Mouse (Mus musculus): ENCODE data around the gene Sdc1.

Sdc1 gene

DNA sequence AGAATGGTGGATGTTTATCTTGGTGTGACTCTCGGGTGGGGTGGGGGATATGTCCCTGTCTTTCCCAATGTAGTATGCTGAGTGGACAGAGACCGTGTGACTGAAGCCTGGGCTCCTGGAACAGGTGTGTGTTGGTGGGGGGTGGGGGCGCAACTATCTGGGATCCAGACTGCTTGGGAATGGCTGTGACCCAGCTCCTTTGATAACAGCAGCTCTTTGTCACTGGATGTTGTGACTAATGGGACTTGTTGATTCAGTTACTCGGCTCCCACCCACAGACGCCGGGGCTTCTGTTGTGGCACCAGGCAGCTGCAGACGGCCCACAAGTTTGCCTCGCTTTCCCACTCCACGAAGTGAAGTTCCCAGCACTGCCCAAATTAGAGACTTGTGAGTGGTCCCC lies 13.1 kb downstream of the Sdc1 start:
- DNase-seq: no peak

- DNase-seq: no peak
These were observed 15.4 kb downstream of the Sdc1 start for GRCm38 (mm10) chr12:8786476-8786875.

DNA sequence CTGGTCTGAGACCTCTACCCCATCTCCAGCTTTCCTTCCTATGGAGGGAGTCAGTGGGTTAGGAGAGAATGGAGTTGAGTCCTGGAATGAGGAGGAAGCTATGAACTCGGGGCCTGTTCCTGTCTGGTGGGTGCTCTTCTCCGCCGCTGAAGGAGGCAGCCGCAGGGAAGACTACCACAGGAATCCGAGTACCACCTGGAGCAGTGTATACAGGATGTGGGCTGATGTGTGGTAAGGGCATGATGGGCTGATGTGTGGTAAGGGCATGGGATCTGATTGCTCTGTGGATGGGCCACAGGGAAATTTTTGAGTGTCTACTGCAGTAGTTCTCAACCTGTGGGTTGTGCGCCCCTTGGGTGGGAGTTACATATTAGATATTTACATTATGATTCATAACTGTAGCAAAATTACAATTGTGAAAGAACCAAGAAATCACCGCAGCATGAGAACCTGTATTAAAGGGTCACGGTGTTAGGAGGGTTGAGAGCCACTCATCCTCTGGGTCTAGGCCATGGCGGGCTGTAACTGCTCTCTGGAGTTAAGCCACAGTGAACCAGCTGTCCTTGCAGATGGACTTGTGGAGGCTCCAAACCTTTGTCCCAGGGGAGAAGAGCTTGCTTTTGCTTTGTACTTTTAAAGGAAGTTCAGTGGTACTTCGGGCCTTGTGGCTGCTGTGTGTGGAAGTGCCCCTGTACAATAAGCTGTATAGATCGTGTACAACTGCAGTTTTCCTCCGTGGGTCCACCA lies 16.0 kb downstream of the Sdc1 start:
- no peak for DNase-seq

- no peak for DNase-seq
These were observed 17.3 kb downstream of the Sdc1 start for GRCm38 (mm10) chr12:8788469-8788868.

DNA sequence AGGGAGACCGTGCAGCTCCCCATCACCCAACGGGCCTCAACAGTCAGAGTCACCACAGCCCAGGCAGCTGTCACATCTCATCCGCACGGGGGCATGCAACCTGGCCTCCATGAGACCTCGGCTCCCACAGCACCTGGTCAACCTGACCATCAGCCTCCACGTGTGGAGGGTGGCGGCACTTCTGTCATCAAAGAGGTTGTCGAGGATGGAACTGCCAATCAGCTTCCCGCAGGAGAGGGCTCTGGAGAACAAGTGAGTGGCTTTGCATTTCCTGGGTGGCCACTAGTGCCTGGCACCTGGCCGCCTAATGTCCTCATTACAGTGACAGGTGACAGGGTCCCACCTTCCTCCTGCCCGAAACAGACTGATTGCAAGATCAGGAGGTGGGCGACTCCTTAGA lies 19.5 kb downstream of the Sdc1 start:
- DNase-seq: no peak

- DNase-seq: no peak
These were observed 22.4 kb downstream of the Sdc1 start for GRCm38 (mm10) chr12:8793410-8794051.

- DNase-seq: no peak
These were observed 26.8 kb downstream of the Sdc1 start for GRCm38 (mm10) chr12:8797936-8798335.

DNA sequence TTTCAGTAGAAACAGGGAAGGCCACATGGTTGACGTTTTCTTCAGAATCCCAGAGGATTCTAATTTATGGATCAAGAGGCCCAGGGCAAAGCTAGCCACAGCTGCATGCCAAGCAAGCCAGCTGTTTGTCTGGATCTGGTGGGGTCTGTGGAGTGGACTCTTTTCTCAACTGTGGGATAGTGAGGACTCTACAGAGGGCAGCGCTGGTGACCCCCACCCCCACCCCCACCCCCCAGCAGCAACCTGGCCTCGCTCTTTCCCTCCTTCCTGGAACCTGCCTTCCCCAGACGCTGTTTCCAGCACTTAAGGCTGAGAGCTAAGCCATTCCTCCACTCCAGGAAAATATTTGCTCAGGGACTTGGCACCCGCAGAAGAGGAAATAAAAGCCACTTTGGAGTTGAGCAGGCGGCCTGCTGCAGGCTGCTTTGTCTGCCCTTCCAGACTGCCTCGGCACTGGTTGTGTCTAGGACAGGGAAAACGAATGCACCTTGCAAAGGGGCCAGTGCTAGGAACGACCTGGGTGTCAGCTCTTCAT lies 27.4 kb downstream of the Sdc1 start:
- DNase-seq: no peak

DNA sequence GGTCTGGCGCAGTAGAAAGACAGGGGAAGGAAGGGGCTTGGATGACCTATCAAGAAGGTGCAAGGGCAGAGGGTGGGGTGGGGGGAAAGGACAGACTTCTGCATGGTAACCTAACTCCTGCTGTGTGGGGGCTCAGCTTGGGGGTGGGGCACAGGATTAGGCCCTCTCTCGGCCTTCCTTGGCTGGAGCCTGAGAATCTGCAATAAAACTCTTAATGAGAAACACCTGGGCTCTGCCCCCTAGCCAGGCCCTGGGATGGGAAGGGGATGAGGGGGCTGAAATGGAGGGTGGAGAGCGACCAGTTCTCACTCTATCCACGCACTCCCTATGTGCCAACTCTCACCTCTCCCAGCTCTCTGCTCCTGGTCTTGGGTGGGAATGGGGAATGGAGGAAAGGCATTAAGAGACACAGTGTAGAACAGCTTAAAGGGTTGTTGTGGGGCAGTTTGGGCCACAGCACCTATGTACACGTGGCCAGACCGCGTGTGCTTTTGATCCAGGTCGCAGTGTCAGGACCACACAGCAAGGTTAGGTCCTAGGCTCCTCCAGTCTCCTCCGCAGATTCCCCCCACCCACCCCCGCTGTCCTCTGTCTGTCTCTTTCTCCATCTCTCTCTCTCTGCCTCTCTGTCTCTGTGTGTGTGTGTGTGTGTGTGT lies 32.4 kb downstream of the Sdc1 start:
- no peak for DNase-seq

DNA sequence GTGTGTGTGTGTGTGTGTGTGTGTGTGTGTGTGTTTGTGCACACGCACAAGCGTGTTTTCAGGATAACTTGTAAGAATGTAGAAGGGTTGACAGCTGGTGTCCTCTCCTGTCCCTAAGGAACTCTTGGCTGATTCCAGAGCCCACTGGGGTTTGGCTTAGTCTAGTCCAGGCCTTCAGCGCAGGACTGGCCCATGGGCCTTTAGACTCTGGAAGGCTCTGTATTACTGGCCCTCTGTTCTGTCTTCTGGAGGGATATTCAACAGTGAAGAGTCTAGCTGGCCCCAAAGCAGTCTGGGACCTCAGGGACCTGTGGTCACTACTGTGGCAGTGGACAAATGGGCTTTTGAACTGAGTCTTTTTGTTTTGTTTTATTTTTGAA lies 32.9 kb downstream of the Sdc1 start:
- DNase-seq: no peak

DNA sequence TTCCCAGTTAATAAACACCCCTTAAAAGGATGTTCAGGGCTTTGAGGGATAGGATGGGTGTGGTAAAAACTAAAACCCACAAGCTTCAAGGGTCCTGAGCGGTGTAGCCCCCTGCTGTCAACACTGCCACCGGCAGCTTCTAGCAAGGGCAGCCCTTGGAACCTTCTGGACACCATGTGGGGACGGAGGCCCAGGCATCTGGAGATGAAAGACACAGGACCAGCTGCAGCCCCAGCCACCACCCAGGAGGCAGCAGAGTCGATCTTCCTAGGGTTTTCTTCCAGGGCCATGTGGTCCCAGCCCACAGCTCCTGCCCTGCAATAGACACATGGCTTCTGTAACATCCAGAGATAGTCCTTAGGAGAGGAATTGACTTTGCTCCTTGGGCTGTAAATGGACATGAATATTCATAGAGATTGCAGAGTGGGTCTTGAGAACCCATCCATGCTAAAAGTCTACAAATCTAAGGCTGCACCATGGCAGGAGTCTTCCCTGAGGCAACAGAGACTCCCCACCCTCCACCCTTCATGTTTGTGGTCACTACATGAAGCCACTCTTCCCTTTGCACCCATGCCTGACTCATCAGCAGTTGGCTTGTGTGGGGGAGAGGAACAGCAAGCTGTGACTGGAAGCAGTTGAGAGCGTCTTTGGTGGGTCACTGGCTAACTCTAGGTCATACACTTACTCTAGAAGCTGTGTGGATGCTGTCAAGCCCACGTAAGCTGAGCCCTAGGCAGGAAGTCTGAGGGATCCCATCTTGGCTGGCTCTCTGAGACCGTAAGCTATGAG lies 34.0 kb downstream of the Sdc1 start:
- DNase-seq: no peak

DNA sequence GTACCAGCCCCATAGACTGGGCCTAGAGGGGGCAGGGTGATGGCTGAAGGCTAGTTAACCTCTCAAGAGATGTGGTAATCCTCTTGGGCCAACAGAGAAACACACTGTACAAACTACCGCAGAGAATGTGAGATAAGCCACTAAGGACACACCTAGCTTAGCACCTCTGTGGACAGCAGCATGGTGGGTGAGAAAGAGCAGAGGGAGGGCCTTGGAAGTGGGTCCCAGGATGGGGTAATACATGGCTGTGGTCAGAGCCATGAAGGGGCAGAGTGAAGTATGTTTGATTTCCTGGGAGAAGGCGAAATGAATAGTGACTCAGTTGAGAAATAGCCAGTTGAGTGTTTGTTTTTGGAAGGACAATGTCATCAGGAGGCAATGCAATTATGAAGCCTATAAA lies 38.0 kb downstream of the Sdc1 start:
- no peak for DNase-seq

GRCm38 (mm10) chr12:8809626-8810025 lies 38.5 kb downstream of the Sdc1 start:
- no peak for DNase-seq

DNA sequence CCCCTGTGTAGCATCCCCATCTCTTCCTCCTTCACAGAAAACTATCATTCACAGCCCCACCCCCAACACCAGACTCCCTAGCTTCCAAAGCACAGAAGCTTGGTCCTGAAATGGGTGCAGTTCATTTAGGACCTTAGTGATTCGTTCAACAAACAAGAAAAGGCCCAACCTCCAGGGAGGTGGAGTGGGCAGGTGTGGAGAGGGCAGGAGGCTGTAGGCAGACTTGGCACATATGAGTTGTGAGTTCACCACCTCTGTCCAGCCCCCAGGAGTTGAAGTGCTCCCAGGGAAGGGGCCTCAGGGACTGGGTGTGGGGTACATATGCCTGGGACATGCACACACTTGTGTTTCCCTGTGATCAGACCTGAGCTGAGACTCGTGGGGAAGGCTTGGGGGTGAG lies 39.8 kb downstream of the Sdc1 start:
- no peak for DNase-seq

GRCm38 (mm10) chr12:8811441-8811871 lies 40.3 kb downstream of the Sdc1 start:
- DNase-seq: no peak

DNA sequence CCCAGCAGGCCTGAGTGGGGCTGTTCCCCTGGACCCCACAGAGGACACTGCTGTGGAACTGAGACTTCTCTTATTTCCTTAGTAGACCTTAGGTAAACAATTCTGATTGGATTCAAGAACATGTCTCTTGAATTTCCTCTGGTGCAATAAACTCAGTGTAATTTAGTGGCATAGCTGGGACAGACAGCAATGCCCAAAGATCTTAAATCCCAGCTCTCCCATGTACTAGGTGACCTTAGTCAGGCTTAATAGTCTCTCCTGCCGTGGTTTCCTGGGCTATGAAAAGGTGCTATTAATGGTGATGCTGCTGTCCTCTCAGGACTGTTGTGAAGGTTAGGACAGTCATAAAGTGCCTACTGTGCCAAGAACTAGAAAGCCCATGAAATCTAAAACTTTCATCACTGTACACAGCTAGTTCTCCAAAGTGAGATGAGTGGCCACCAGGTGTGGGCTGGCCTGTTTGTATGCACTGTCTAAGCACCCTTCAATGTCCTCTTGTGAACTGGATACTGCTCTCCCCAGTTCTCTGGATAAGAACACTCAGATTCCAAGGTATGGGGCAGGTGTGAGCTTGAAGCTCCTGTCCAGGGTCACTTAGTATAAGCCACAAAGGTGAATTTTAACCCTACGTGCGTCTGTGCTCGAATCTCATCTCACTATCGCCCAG lies 40.9 kb downstream of the Sdc1 start:
- no peak for DNase-seq

DNA sequence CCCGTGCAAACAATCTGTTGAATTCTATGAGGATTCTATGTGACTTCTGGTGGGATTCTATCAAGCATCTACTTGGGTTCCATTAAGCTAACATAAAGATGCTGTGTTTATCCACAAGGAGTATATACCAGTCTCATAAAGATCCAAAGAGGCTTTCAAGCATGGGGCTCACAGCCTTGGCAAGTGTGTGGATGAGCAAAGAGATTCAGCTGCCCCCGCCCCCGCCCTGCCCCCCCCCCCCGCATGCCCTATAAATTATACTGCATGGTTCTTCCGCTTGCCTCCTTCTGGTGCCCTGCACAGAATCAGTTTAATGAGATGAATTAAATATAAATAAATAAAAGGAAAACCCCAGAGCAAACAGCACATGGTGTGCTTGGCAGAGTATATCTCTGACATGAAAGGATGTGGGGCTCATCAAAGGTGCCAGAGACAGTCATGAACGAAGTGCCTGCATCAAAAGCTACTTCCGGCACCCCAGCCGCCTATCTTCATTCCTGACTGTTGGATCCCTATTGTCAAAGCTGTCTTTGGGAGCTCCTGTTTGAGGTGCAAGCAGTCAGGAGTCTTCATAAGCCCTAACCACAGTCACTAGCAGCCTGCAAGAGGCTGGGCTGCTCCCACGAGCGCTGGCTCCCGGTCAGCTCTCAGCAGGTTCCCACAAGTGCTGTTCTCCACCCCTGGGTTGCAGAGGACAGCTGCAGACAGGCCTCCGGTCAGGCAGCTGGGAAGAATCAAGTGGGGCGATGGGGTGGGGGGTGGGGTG lies 46.5 kb downstream of the Sdc1 start:
- DNase-seq: no peak

GRCm38 (mm10) chr12:8818233-8818672 lies 47.1 kb downstream of the Sdc1 start:
- DNase-seq: no peak

- DNase-seq: no peak
These were observed 54.0 kb downstream of the Sdc1 start for GRCm38 (mm10) chr12:8824995-8825703.

DNA sequence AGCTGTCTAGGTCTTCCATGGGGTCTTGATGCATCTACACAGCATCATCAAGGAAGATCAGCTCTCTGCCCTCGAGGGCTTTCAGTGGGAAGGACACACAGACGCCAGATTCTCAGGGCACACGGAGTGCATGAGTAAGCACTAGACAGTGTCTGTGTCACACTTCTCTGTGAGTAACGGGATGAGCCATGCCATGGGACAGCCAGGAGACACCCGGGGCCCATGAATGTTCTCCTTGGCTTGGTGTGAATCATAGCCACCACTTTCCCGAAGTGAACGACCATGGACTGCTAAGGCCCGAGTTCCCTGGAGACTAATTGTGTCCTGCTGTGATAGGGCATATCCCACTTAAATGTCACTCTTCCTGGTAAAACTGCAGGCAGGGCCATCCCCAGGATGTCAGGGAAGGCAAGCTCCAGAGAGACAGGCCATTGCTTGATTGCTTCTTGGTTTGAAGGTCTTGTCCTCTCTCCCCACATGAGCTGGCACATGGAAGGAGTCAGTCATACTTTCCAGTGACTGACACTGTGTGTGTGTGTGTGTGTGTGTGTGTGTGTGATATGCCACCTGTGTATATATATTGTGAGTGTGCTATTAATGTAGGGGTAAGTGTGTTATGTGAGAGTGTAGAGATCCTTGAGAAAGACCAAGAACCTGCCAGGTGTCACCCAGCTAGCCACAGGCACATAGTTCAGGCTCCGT lies 56.0 kb downstream of the Sdc1 start:
- no peak for DNase-seq
